Mouse (Mus musculus): ENCODE measurements at regions not wholly inside any gene's neighbourhood (a gene's known extent, or its start where the extent isn't known, plus 50 kb on each side); places are given as distances from the start of the nearest gene placed in this dataset.

DNA sequence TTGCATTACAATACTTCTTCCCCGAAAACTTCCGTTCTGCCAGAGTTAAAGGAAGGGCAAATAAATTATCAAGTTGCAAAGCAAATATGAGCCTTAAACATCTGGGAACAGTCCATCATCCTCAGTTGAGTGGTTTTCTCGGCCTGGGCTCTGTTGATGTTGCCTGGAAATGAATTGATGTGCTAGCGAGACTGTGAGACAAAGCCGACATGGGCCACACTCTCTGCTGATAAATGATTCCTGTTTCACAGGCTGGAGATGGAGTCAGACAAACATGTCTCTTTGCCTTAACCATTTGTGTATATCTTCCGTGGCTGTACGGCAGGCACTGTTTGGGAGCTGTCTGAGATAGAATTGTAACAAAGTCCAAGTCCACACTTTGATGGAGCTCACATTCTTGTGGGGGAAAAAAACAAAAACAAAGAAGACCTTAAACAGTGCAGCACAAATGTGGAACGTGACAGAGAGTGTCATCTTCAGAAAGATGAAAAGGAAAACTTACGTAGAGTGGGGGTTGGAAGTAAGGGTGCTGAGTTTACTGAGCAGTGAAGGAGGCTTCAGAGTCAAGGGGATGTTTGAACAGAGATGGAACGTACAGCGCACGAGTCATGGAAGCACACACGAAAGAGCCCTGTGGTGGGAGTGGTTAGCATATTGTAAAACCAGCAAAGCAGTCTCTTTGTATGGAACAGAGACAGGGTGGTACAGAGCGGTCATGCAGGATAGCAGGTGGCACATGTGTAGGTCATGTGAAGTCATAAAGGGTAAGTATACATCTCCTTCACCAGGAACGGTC lies 442.2 kb upstream of the Gm19410 start:
- peaks cover 6% of the 10 kb centered on the region; the same call in 1 of the 2 replicates for H3K4me1 ChIP-seq (ENCODE audit: control insufficient read depth, insufficient read depth, low read length)
- H3K4me3 ChIP-seq (ENCODE audit: insufficient read depth, low read length), result no peak overlapping the region
- TF ChIP-seq POLR2A (IDR thresholded peaks at IDR 0.05; ENCODE audit: low read depth, low read length) (no peak), CTCF (IDR thresholded peaks at IDR 0.05; ENCODE audit: borderline replicate concordance, insufficient read depth, low read length) (no peak)
- no peak overlapping the region for H3K27ac ChIP-seq (ENCODE audit: insufficient read depth, low read length)
